Mouse (Mus musculus) right cerebral cortex, postnatal 10 days (tissue): Measurements from ENCODE around the gene Eif5a2.
A peak's percentile ranks its signal among the peaks of the same experiment; 100 is the strongest.
"Not testable (repeated sequence)": the region's sequence is repeated elsewhere in the genome, so short reads cannot be mapped to it uniquely, and the experiment has no call there.

ENCODE experiments used
- DNase-seq, 2 experiments: peaks; one replicate each; pipeline ENCODE4 v3.0.0; 2021; ENCODE audit warnings: low spot score in 2 of 2

Gene Eif5a2

DNA sequence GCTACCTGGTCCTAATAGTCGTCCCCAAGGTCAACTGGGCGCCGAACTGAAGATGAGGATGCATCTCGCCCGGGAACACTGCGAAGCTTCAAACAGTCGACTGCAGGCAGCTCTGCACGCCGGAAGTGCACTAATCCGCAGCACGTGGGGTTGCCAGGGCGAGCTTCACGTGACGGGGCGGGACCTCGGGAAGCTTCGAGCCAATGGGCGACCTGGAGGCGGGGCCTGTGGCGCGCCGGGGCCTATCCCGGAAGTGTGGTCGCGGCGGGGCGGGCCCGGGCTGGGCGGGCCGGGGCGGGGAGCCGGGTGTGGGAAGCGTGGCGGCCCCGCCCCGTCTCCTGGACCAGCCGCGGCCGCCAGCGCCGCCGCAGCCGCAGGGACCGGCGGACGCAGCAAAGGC lies at the start of gene Eif5a2:
TSS of gene Eif5a2 (plus strand) at position 283 of the 400 bp plus-strand sequence.
- DNase-seq: peak; percentile 96 to 97

DNA sequence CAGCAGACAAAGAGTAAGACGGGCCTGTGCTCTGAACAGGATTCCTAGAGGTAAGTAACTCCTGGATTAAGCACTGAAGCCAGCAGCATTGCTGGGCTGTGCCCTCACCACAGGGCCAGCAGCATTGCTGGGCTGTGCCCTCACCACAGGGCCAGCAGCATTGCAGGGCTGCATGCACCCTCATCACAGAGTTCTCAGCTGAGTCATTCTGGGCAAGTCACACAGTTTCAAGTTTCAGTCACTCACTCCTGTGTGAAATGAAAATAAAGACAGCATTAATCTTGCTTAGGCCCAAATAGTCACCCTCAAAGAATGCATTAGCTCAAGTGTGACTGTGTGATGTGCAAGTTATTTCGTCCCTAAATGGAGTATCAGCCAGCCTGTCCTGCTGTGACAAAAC lies 46.4 kb upstream of the Eif5a2 start:
- no peak for DNase-seq

DNA sequence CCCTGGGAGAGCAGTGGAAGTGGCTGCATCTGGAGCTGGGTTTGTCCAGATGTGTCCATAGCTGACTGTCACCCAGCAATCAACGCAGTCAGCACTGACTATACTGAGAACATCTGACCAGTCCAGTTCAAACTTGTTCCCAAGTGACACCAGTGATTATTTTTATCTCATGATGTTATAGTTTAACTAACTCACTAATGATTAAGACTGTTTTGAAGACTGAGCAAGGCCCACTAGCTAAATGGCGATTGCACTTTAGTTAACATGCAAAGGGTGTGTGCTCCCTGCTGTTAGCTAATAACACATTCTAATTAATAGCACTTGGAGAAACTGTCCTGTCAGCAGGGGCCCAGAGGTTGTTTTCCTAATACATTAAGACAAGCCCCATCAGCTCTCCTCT lies 44.1 kb upstream of the Eif5a2 start:
- no peak for DNase-seq

DNA sequence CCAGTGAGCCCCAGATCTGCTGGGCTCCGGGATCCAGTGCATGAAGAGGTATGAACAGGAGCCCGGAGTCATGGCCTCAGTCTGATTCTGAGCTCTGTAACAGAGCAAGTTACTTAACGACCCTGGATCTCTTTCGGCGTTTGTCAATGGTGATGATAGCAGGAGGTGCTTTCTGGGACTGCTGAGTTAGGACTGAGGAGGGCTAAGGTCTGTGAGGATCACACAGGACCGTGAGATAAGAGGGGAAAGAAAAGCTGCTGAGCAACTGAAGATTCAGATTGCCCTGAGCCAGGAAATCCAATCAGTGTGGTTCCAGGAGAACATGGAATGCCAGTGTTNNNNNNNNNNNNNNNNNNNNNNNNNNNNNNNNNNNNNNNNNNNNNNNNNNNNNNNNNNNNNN lies 40.7 kb upstream of the Eif5a2 start:
- DNase-seq: no peak

DNA sequence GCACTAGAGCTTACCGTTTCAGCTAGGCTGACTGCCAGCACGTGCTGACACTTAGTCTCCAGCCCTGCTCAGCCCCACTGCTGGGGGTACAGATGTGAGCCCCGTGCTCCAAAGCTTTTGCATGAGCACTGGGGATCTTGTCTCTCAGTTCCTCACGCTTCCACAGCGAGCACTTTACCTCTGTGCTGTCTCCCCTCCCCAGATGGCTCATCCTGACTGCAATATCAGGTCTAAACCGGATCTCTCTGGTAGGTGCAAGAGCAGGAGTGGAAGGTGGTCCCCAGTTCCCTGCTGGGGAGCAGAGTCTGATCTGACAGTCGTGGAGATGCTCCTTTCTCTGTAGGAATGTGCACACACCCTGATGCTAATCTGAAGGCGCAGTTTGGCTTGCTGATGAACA lies 37.8 kb upstream of the Eif5a2 start:
- DNase-seq: no peak

- peak; percentile 87 to 90 for DNase-seq
Measured at GRCm38 (mm10) chr3:28745835-28746483, 35.1 kb upstream of the Eif5a2 start.

GRCm38 (mm10) chr3:28748151-28748550 lies 32.9 kb upstream of the Eif5a2 start:
- no peak for DNase-seq

DNA sequence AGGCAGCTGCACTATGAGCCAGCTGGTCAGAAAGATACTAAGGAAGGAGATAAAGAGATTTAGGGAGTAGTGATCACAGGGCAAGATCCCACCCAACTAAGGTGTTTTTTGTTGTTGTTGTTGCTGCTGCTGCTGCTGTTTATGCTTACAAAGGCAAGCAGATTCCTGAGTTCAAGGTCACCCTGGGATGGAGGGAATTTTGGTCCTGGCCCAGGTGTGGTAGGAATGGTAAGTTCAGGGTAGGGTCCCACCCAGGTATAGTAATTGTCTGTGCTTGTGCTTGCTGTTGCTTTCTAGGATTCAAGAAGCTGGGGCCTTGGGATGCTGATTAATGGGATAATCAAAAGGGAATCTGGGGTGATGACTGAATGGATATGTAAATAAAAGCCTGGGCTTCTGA lies 32.1 kb upstream of the Eif5a2 start:
- DNase-seq: no peak

DNA sequence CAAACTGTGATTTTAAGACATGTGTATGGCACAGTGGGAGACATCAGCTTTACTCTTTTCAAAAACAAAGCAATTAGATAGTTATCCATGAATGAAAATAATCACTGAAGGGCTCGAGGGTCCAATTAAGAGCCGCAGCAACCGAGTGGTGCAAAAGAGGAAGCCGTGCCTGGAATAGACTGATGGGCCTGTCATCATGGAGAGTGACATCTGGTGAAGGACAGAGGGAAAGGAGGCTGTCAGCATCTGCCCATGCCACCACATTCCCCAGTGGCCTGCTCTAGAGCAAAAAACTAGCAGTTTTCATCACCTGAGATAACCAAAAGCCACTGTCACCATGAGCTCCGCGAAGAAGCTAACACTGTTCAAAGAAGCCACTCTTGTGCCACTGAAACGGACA lies 25.6 kb upstream of the Eif5a2 start:
- DNase-seq: no peak

- DNase-seq: no peak
Measured at GRCm38 (mm10) chr3:28761225-28761789, 19.8 kb upstream of the Eif5a2 start.

DNA sequence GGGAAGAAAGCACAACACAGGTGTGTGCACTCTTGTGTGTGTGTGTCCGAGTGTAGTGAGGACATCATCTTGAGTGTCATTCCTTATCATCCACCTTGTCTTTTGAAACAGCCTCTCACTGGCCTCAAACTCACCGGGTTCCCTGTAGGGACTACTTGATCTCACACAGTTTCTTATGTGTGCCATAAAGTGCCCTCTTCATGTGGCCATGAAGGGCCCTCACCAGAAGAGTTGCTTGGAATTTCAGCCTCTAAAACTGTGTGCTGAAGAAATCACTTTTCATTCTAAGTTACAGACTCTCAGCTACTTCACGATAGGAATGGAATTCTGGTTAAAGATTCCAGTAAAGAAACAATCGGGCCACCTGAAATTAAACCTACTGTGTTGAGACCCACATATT lies 14.1 kb upstream of the Eif5a2 start:
- no peak for DNase-seq

DNA sequence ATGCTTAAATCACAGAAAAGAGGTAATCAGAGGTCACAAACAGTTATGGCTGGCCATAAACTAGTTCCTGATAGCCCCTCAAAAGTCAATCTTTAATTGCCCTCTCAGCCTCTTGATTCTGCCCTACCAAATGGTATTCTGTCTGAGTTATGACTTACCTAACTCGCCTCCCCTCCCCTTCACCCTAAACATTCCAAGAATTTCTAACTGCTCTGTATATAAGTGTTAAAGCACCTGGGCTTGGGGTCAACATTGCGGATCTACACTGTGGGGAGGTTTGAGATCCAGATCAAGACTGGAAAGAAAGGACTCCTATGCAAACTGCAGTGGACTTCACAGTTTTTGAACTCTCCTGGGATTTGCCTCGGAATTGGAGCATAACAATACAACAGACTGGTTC lies 12.9 kb upstream of the Eif5a2 start:
- DNase-seq: no peak

GRCm38 (mm10) chr3:28772919-28773318 lies 8.2 kb upstream of the Eif5a2 start:
- not testable (repeated sequence) for DNase-seq

GRCm38 (mm10) chr3:28775361-28775760 lies 5.7 kb upstream of the Eif5a2 start:
- no peak for DNase-seq

GRCm38 (mm10) chr3:28775958-28776357 lies 5.1 kb upstream of the Eif5a2 start:
- no peak for DNase-seq

DNA sequence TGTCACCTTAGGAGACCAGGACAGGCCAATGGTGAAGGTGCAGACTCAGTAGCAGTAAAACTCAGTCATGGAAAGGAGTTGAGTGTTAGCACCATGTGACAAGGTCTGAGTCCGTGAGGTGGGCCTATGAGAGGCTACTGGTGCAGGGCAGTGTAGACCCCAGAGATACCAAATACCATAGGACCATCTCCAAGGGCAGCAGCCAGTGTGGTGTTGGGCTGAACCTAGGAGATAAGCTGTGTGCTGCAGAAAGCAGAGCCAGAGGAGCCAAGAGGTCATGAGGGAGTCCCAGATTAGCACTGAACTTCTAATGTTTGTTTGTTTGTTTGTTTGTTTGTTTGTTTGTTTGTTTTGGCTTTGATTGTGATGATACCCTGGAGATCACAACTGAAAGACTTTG lies 4.6 kb upstream of the Eif5a2 start:
- no peak for DNase-seq

DNA sequence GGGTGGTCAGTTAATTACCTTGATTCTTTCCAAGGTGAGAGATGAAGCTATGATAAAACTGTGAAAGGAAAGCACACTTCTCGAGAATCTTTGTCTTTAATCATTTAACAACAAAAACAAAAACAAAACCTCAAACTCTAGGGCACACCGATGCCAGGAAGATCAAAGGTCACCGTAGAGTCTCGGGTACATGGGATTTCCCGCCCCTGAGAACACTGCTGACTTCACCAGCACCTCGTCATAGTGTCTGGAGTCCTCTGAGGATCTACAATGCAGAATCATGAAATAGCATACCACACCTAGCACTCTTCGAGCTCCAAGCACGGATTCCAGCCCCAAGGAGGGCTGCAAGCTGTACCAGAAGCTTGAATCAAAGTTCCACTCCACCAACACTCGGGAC lies 565 bp upstream of the Eif5a2 start:
- peak; percentile 25 to 34 for DNase-seq

DNA sequence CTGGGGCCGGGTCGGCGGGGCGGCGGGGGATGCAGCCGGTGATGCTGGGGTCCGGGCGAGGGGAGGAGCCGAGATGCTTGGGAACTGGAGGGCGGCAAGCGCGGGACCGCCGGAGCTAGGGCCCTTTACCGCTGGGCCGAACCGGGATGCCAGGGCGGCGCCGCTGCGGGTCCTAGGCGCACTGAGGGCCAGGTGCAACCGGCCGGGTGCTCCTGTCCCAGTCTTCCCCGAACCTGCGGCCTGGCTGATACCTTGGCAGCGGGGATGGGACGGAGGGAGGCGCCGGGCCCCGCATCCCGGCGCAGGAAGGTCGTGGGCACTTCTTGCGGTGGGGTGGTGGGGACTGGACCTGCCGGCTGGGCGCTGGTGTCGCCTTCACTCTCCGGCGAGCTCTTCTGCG lies 346 bp downstream of the Eif5a2 start:
- no peak for DNase-seq

- no peak for DNase-seq
Measured at GRCm38 (mm10) chr3:28781848-28782247, 772 bp downstream of the Eif5a2 start.

DNA sequence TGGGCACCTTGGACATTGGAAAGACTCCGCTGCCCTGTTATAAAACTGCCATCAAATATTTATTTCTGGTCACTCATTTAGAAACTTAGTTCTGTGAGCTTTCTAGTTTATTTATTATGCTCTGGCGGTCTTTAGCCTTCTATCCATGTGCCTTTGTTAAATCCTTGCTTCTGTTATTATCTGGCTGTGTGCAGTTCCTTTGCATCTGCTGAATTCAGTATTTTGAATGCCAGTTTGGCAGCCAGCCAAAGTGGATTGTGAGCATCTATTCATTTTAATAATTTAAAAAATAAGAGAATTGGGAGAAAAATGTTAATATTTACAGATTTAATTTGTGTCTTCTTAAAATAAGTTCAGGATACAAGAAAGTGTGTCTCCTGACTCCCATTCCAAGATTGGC lies 3.1 kb downstream of the Eif5a2 start:
- DNase-seq: peak; percentile 45 to 48

GRCm38 (mm10) chr3:28794835-28795234 lies 13.8 kb downstream of the Eif5a2 start:
- no peak for DNase-seq

- DNase-seq: peak; percentile 98 to 99
Measured at GRCm38 (mm10) chr3:28805301-28806097, 24.4 kb downstream of the Eif5a2 start, which contains the start of gene Rpl22l1. Gene Rpl22l1, plus strand, starts transcription at chr3:28805436.

DNA sequence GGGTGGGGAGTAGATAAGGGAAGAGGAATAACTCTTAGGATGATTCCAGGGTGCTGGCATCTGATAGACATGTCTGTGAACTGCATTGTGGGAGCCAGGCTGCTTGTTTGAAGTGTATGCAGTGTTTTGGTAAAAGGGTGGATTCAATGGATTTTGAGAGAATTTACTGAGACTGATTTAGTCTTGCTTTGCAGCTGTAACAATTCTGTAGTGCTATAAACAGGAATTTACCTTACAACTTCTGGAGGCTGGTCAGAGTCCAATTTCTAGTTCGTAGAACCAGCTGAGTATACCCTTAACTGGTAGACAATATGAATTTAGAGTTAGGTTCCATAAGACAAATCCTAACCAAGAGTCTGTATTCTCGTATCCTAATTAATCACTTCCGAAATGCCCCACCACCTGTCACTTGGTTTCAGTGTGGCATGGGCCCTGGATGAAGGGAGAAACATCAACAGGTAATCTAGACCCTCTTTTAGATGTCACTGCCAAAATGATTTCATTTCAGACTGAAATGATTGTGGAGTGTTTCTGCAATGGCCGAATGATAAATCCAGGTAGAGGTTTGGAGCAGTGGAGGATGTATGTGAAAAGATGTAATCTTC lies 27.1 kb downstream of the Eif5a2 start:
- DNase-seq: no peak
